Mouse (Mus musculus) small intestine, adult 2 months (tissue): ENCODE measurements around the gene Gad1. TPM values are rescaled to one million over a fixed set of nuclear protein-coding genes. Genes with fewer than 3 reads are reported as not detected.

Source experiments
- H3K27ac ChIP-seq: fragments of 200-500 bp; 2 replicates; pipeline ENCODE4 v1.5.1; 2012; ENCODE audit warnings: low read depth, low read length, control low read depth, inconsistent platforms; ENCODE audit not compliant: insufficient read depth
- H3K27me3 ChIP-seq: fragments of 200-500 bp; 2 replicates; pipeline ENCODE4 v1.6.1; 2012; ENCODE audit warnings: mild to moderate bottlenecking, moderate library complexity, low read length, inconsistent platforms; ENCODE audit not compliant: control insufficient read depth, insufficient read depth
- H3K36me3 ChIP-seq: fragments of 200-500 bp; 2 replicates; pipeline ENCODE4 v1.6.1; 2012; ENCODE audit warnings: mild to moderate bottlenecking, low read length, control low read depth, inconsistent platforms; ENCODE audit not compliant: control insufficient read depth, insufficient read depth
- H3K4me1 ChIP-seq: fragments of 200-500 bp; 2 replicates; pipeline ENCODE4 v1.6.1; 2012; ENCODE audit warnings: low read length, inconsistent platforms, mixed read lengths; ENCODE audit not compliant: control insufficient read depth, insufficient read depth, insufficient read length
- H3K4me3 ChIP-seq: fragments of 200-500 bp; 2 replicates; pipeline ENCODE4 v1.5.1; 2012; ENCODE audit warnings: low read depth, mild to moderate bottlenecking, control low read depth, inconsistent platforms, low read length, moderate library complexity
- CTCF ChIP-seq: fragments of 200-500 bp; IDR thresholded peaks from 2 replicates; pipeline ENCODE4 v1.5.1; 2012; ENCODE audit warnings: low read depth, mild to moderate bottlenecking, control low read depth, inconsistent platforms, low read length, moderate library complexity, mixed read lengths; ENCODE audit not compliant: insufficient replicate concordance, insufficient read length; ENCODE audit errors: extremely low read depth
- POLR2A ChIP-seq: fragments of 200-500 bp; IDR thresholded peaks from 2 replicates; pipeline ENCODE4 v1.6.1; 2012; ENCODE audit warnings: low read depth, mild to moderate bottlenecking, control low read depth, inconsistent platforms, low read length, moderate library complexity
- whole genome bisulfite sequencing: fragments of 180-500 bp; shearing (Covaris S2); methylation state at CpG from one replicate; pipeline ENCODE4 v1.1.7; 2018; 5-methylcytosine and 5-hydroxymethylcytosine counted together
- polyA plus RNA-seq: library from polyadenylated mRNA; depleted of rRNA; stranded (reverse); fragments of >200 nt; gene quantifications from 2 replicates; pipeline ENCODE4 v1.2.3, GENCODE M21; 2012

Gad1 gene
- polyA plus RNA-seq, 1 experiment = 0.08 TPM

- H3K4me3 ChIP-seq = no peak overlapping the region
- H3K27ac ChIP-seq = no peak overlapping the region
- TF ChIP-seq POLR2A (no peak), CTCF (no peak)
- H3K4me1 ChIP-seq = peaks cover 2% of the 10 kb centered on the region; the same call in 1 of the 2 replicates
- peaks cover 11% of the 10 kb centered on the region for H3K27me3 ChIP-seq
- WGBS = 55% methylated on average over 9 of the region's 9 CpGs
- H3K36me3 ChIP-seq = no peaks in the 10 kb centered on the region
Measured at GRCm38 (mm10) chr2:70572251-70572650, 19.4 kb downstream of the Gad1 start.

GRCm38 (mm10) chr2:70573544-70574210, 20.8 kb downstream of the Gad1 start:
- Histone ChIP-seq H3K36me3 (no peaks in the 10 kb centered on the region), H3K27me3 (no peaks in the 10 kb centered on the region), H3K27ac (no peak overlapping the region), H3K4me1 (no peaks in the 10 kb centered on the region), H3K4me3 (no peak overlapping the region)
- TF ChIP-seq POLR2A = no peak
- no peak for TF ChIP-seq CTCF
- 61% methylated on average over 8 of the region's 8 CpGs for WGBS

- 85% methylated on average over 6 of the region's 6 CpGs for WGBS
- no peaks in the 10 kb centered on the region for H3K4me1 ChIP-seq
- no peak overlapping the region for H3K27ac ChIP-seq
- no peak overlapping the region for H3K4me3 ChIP-seq
- no peaks in the 10 kb centered on the region for H3K27me3 ChIP-seq
- no peaks in the 10 kb centered on the region for H3K36me3 ChIP-seq
- TF ChIP-seq POLR2A = no peak
- TF ChIP-seq CTCF = no peak
Measured at GRCm38 (mm10) chr2:70588200-70588599, 35.3 kb downstream of the Gad1 start.

- no peaks in the 10 kb centered on the region; the same call in 1 of the 2 replicates for H3K27me3 ChIP-seq
- TF ChIP-seq POLR2A (no peak), CTCF (no peak)
- H3K36me3 ChIP-seq = no peaks in the 10 kb centered on the region
- H3K4me1 ChIP-seq = no peaks in the 10 kb centered on the region
- WGBS = 65% methylated on average over 6 of the region's 6 CpGs
- no peak overlapping the region for H3K27ac ChIP-seq
- H3K4me3 ChIP-seq = no peak overlapping the region
Measured at GRCm38 (mm10) chr2:70592432-70592831, 39.6 kb downstream of the Gad1 start.

- no peaks in the 10 kb centered on the region for H3K4me1 ChIP-seq
- TF ChIP-seq CTCF = no peak
- WGBS = 73% methylated on average over 5 of the region's 5 CpGs
- no peaks in the 10 kb centered on the region; the same call in 1 of the 2 replicates for H3K27me3 ChIP-seq
- H3K27ac ChIP-seq = no peak overlapping the region
- H3K36me3 ChIP-seq = no peaks in the 10 kb centered on the region
- no peak overlapping the region for H3K4me3 ChIP-seq
Measured at GRCm38 (mm10) chr2:70593670-70594069, 40.8 kb downstream of the Gad1 start.

GRCm38 (mm10) chr2:70595896-70596295, 43.0 kb downstream of the Gad1 start:
- no peaks in the 10 kb centered on the region for H3K36me3 ChIP-seq
- no peak overlapping the region for H3K27ac ChIP-seq
- WGBS = 71% methylated on average over 2 of the region's 2 CpGs

GRCm38 (mm10) chr2:70609769-70610168, 56.9 kb downstream of the Gad1 start:
- 68% methylated on average over 3 of the region's 3 CpGs for WGBS
- H3K4me1 ChIP-seq = no peaks in the 10 kb centered on the region

More at GRCm38 (mm10) chr2:70595896-70596295, 43.0 kb downstream of the Gad1 start:
- Histone ChIP-seq H3K4me3 (no peak overlapping the region), H3K4me1 (no peaks in the 10 kb centered on the region), H3K27me3 (no peaks in the 10 kb centered on the region; the same call in 1 of the 2 replicates)
- no peak for TF ChIP-seq CTCF
- TF ChIP-seq POLR2A = no peak

More at GRCm38 (mm10) chr2:70609769-70610168, 56.9 kb downstream of the Gad1 start:
- Histone ChIP-seq H3K4me3 (no peak overlapping the region), H3K36me3 (no peaks in the 10 kb centered on the region), H3K27me3 (no peaks in the 10 kb centered on the region), H3K27ac (no peak overlapping the region)
- TF ChIP-seq CTCF (no peak), POLR2A (no peak)
